Mouse (Mus musculus) myocyte (in vitro differentiated cells): Measurements from ENCODE around the gene Ep400. TPM values are rescaled to one million over a fixed set of nuclear protein-coding genes. Genes with fewer than 3 reads are reported as not detected.

Experiments used
- H3K27me3 ChIP-seq: one replicate; pipeline ENCODE4 v1.6.1; 2011; ENCODE audit not compliant: control insufficient read depth, insufficient read depth, insufficient read length
- H3K36me3 ChIP-seq: one replicate; pipeline ENCODE4 v1.6.1; 2011; ENCODE audit not compliant: control insufficient read depth, insufficient read depth
- H3K4me2 ChIP-seq: one replicate; pipeline ENCODE4 v1.6.1; 2011; ENCODE audit warnings: low read depth, control low read depth
- H3K4me3 ChIP-seq: one replicate; pipeline ENCODE4 v1.5.1; 2011; ENCODE audit warnings: mild to moderate bottlenecking, control low read depth, moderate library complexity
- H3K79me2 ChIP-seq: one replicate; pipeline ENCODE4 v1.6.1; 2011; ENCODE audit not compliant: control insufficient read depth, insufficient read depth
- H3ac ChIP-seq: one replicate; pipeline ENCODE4 v1.6.1; 2011; ENCODE audit not compliant: control insufficient read depth, insufficient read length
- CEBPB ChIP-seq: IDR thresholded peaks from 2 replicates; pipeline ENCODE4 v1.6.1; 2011; ENCODE audit warnings: mild to moderate bottlenecking, moderate library complexity; ENCODE audit not compliant: poor library complexity, insufficient read depth, severe bottlenecking
- E2F4 ChIP-seq: IDR thresholded peaks from one replicate; pipeline ENCODE4 v1.6.1; 2011; ENCODE audit warnings: mild to moderate bottlenecking, control low read depth, moderate library complexity; ENCODE audit not compliant: insufficient read depth
- MAX ChIP-seq: IDR thresholded peaks from one replicate; pipeline ENCODE4 v1.6.1; 2011; ENCODE audit warnings: low read depth, mild to moderate bottlenecking, control low read depth
- MYOD1 ChIP-seq, 3 experiments: IDR thresholded peaks; one replicate each; pipeline ENCODE4 v1.6.1; 2011; ENCODE audit warnings: control low read depth in 2 of 3, low read depth in 2 of 3, mild to moderate bottlenecking in 2 of 3, moderate library complexity in 1 of 3; ENCODE audit not compliant: insufficient read length in 2 of 3, control insufficient read depth in 1 of 3
- MYOG ChIP-seq, 3 experiments: IDR thresholded peaks; one replicate each; pipeline ENCODE4 v1.6.1; 2011; ENCODE audit warnings: control low read depth in 2 of 3, low read depth in 2 of 3, mild to moderate bottlenecking in 2 of 3; ENCODE audit not compliant: insufficient read length in 2 of 3, control insufficient read depth in 1 of 3, insufficient read depth in 1 of 3
- POLR2A ChIP-seq: IDR thresholded peaks from one replicate; pipeline ENCODE4 v1.6.1; 2011; ENCODE audit warnings: low read depth, mild to moderate bottlenecking, control low read depth, moderate library complexity; ENCODE audit not compliant: insufficient read length
- POLR2AphosphoS2 ChIP-seq: IDR thresholded peaks from one replicate; pipeline ENCODE4 v1.6.1; 2011; ENCODE audit warnings: low read depth, control low read depth; ENCODE audit not compliant: insufficient read length
- REST ChIP-seq: IDR thresholded peaks from one replicate; pipeline ENCODE4 v1.6.1; 2011; ENCODE audit warnings: mild to moderate bottlenecking, control low read depth, moderate library complexity; ENCODE audit not compliant: insufficient read depth, insufficient read length
- SRF ChIP-seq: IDR thresholded peaks from one replicate; pipeline ENCODE4 v1.6.1; 2011; ENCODE audit warnings: low read depth; ENCODE audit not compliant: control insufficient read depth, insufficient read length
- TCF12 ChIP-seq: IDR thresholded peaks from one replicate; pipeline ENCODE4 v1.6.1; 2011; ENCODE audit warnings: mild to moderate bottlenecking, control low read depth; ENCODE audit not compliant: poor library complexity, insufficient read depth, severe bottlenecking
- TCF3 ChIP-seq: IDR thresholded peaks from one replicate; pipeline ENCODE4 v1.6.1; 2011; ENCODE audit warnings: low read depth, control low read depth; ENCODE audit not compliant: insufficient read length
- USF1 ChIP-seq: IDR thresholded peaks from one replicate; pipeline ENCODE4 v1.6.1; 2011; ENCODE audit warnings: low read depth, mild to moderate bottlenecking, control low read depth, moderate library complexity
- polyA plus RNA-seq: library from polyadenylated mRNA; unstranded; fragments of >200 nt; fragmentation: generic; extraction: Trizol; gene quantifications from one replicate; pipeline ENCODE4 v1.2.1, GENCODE M21; 2012; ENCODE audit warnings: missing spikeins

Ep400 gene
- polyA plus RNA-seq, 1 experiment: 22.0 TPM

DNA sequence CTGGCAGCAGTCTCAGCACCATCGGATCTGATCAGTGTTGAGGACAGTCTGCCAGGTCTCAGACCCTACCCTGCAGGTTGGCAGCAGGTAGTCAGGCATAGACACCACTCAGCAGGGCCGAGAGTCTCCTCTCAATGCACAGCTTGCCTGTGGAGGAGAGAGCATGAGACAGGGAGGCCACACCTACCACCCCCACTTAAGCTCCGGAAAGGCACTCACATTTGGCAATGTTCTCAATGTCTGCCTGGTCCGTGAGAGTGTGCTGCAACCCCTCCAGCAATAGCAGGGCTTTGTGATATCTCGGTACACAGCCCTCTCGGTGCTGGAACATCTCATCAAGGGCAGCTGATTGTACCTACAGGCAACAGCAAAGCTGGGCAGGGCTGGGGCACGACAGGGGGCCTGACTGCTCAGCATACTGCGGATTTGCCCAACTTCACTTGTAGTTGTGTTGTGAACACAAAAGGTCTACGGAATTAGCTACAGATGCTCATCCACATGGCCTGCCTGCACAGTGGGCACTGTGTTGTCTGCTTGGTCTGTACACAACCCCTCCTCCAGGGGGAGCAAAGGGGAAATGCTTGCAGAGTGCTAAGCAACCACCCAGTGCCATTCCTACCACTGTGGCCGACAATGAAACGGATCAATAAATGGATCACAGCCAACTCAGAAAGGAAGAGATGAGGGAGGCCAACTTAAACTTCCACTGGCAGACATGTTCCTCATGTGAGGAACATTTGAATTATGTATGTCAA lies 15.7 kb upstream of the Ep400 start:
- Histone ChIP-seq H3K36me3 (peaks cover 4% of the 10 kb centered on the region), H3K27me3 (no peaks in the 10 kb centered on the region), H3K79me2 (no peaks in the 10 kb centered on the region), H3K4me2 (no peak overlapping the region), H3K4me3 (no peak overlapping the region), H3ac (no peak overlapping the region)
- TF ChIP-seq POLR2A (no peak), E2F4 (no peak), SRF (no peak), MAX (no peak), CEBPB (no peak), POLR2AphosphoS2 (no peak), TCF12 (no peak), REST (no peak), MYOD1 (IDR thresholded peaks at IDR 0.05; ENCODE audit: control insufficient read depth in 1 of 3, insufficient read length in 2 of 3, low read depth in 2 of 3) (no peak), USF1 (no peak), MYOG (IDR thresholded peaks at IDR 0.05; ENCODE audit: control insufficient read depth in 1 of 3, insufficient read depth in 1 of 3, insufficient read length in 2 of 3, low read depth in 2 of 3) (no peak), TCF3 (no peak)

DNA sequence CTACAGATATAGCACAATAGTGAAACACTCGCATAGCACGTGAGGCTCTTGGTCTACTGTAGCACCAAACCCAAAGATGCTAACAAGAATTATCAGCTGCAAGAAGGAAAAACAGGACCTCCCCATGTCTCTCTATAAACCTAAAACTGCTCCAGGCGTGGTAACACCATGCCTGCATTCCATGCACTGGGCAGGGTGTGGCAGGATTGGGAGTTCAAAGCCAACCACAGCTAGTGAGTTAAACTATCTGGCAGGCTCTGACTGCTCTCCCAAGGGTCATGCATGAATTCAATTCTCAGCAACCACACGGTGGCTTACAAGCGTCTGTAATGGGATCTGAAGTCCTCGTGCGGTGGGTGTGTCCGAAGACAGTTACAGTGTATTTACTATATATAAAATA lies 12.6 kb upstream of the Ep400 start:
- Histone ChIP-seq H3K79me2 (peaks cover 19% of the 10 kb centered on the region), H3K27me3 (no peaks in the 10 kb centered on the region), H3ac (no peak overlapping the region), H3K4me3 (no peak overlapping the region), H3K4me2 (no peak overlapping the region), H3K36me3 (peaks cover 4% of the 10 kb centered on the region)
- TF ChIP-seq CEBPB (no peak), E2F4 (no peak), MYOG (IDR thresholded peaks at IDR 0.05; ENCODE audit: control insufficient read depth in 1 of 3, insufficient read depth in 1 of 3, insufficient read length in 2 of 3, low read depth in 2 of 3) (no peak), TCF3 (no peak), POLR2AphosphoS2 (peak; percentile 51), USF1 (no peak), SRF (no peak), POLR2A (no peak), REST (no peak)

DNA sequence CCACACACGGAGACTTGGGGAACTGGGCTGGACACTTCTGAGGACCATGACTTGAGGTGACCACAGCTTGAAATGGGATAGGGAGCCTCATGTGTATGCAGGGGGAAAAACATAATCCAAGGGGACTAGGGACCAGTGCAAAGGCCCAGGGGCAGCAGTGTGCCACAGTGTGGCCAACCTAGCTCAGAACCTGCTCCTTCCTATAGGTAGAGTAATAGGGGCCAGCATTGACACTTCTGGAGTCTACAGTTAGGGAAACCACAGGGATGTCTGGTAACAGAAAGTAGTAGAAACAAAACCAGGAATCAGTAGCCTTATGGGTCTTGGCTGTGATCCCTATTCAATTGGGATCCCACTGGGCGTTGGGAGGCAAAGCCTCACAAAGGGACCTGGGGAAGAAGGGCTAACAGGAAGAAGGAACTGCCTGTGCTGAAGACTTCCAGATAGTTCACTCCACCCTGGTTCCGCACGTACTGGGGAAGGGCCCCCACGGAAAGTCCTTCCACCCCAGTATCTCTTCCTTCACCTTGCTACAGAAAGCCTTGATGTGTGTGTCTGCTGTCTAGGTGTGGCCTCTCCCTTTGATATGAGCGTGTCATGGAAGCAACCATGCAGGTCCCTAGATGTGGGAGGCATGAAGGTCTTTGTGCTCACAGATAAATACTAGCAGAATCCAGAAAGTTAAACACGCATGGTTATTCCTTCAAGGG lies 11.2 kb upstream of the Ep400 start:
- H3K27me3 ChIP-seq: no peaks in the 10 kb centered on the region
- H3K4me3 ChIP-seq: peak overlapping the region; percentile 68
- H3K36me3 ChIP-seq: peaks cover 4% of the 10 kb centered on the region
- H3ac ChIP-seq: no peak overlapping the region
- peaks cover 23% of the 10 kb centered on the region for H3K79me2 ChIP-seq
- TF ChIP-seq REST (no peak), MYOG (IDR thresholded peaks at IDR 0.05; ENCODE audit: control insufficient read depth in 1 of 3, insufficient read depth in 1 of 3, insufficient read length in 2 of 3, low read depth in 2 of 3) (no peak), MYOD1 (IDR thresholded peaks at IDR 0.05; ENCODE audit: control insufficient read depth in 1 of 3, insufficient read length in 2 of 3, low read depth in 2 of 3) (no peak), POLR2AphosphoS2 (no peak), TCF12 (no peak), USF1 (no peak), TCF3 (no peak), E2F4 (no peak), POLR2A (no peak), SRF (no peak), CEBPB (no peak), MAX (no peak)
- no peak overlapping the region for H3K4me2 ChIP-seq

DNA sequence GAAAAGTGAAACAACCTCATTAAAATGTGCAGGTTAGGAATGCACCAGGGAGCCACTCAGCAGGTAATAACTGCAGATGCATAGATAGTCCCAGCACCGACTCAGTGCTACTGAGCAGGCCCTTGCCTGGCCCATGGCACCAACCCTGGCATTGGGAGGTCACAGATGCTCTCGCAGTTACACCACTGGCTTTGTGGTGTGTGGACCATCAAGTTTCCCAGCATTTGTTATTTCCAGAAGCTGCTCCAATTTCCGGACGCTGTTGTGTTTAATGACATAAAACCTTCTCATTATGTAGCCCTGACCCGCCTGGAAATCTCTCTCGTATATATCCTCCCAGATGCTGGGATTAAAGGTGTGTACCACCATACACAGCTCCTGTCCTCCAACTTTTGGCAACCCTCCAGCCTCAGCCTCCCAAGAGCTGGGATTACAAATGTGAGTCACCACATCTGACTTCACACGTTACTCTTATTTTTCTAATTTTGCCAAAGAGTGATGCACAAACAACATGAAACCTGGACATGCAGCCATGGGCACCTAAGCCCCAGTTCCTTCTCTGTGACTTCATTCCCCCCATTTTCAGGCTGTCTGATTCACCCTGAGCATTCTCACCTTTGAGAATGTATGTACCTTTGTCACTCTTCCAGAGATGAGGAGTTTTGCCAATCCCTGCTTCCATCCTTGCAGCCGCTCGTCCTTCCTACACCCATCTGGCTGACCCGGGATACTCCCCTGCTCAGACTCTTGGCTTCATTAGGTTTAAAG lies 10.4 kb upstream of the Ep400 start:
- H3K4me3 ChIP-seq: peak overlapping the region; percentile 68
- peaks cover 23% of the 10 kb centered on the region for H3K79me2 ChIP-seq
- no peaks in the 10 kb centered on the region for H3K27me3 ChIP-seq
- peaks cover 6% of the 10 kb centered on the region for H3K36me3 ChIP-seq
- peak overlapping the region; percentile 57 for H3ac ChIP-seq
- H3K4me2 ChIP-seq: peak overlapping the region; percentile 92
- TF ChIP-seq CEBPB (no peak), MYOD1 (IDR thresholded peaks at IDR 0.05; ENCODE audit: control insufficient read depth in 1 of 3, insufficient read length in 2 of 3, low read depth in 2 of 3) (no peak), SRF (no peak), REST (no peak)
